Mouse (Mus musculus): ENCODE data around the gene Gnb2.

The Gnb2 gene

DNA sequence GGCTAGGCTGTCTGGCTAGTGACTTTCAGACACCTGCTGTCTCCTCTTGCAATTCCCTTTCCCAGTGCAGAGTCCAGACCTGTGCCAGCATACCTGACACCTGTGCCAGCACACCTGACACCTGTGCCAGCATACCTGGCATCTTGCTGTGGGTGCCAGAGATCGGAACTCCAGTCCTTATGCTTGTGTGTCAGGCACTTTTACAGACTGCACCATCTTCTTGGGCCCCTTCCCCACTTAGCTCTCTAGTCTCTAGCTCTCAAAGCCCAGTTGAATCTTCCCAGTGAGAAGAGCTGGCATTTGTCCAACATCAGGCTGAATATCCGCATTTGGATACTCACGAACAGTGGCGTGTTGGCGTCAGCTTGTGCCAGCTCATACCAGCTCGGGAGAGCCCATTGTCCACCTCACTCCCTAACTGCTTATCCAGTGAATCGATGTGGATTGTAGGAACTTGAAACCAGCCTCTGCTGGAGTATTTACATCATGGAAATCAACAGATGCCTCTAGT is 6.0 kb upstream of the Gnb2 start:
- DNase-seq, result peak; percentile 90

DNA sequence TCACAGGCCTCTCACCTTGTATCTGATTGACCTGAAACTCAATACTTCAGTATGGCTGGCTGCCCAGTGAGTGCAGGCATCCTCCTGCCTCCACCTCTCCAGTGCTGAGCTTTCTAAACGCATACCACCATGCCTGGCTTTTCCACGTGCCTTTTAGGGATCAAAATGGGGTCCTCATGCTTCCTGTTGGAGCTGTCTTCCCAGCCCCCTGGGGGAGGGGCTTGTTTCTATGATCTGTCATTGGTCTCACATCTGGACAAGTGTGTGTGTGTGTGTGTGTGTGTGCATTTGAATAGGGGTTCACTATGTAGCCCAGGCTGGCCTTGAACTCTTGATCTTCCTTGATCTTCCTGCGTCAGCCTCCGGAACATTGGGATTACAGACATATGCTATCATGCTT is 4.2 kb upstream of the Gnb2 start:
- no peak for DNase-seq

DNA sequence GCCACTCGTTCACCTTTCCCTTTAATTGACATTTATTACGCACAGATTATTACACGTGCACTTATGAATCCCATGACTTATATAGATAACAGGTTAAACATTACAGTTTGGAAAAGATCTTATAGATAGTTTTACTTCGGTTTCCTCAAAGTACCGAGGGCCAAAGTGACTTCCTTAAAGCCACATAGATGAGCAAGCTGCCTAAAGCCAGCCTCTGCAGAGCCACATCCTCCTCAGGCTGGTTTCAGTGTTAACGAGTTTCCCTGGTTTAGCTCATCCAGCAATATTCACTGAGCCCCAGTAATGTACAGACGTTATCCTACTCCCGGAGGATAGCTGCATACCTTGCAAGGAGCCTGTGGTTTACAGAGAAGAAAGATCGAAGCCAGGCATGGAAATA is 2.0 kb upstream of the Gnb2 start:
- no peak for DNase-seq

DNA sequence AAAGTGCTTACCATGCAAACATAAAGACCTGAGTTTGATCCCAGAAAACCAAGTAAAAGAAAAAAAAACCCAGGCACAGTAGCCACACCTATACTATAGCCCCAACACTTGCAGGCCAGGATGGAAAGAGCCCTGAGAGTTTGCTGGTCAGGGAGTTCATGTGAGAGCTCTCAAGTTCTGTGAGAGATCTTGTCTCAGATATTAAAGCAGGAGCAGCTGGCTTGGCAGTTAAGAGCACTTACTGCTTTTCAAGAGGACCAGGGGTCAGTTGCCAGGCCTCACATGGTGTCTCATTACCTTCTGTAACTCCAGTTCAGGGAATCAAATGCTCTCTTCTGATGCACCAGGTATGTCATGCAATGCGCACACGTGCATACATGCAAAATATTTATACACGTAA is 1.5 kb upstream of the Gnb2 start:
- no peak for DNase-seq

DNA sequence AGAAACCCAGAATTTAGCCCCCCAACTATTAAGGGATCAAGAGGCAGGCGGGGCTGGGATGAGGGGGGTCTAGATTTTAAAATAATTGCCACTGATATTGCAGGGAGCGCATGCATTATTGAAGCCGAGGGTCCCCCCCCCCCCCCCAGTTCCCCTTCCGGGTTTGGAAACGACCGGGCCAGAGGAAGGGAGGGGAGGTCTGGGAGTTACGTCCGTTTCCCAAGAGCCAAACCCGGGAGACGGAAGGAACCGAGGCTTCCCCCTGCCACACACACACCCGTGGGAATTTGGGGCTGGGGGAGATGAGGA is 548 bp downstream of the Gnb2 start:
- DNase-seq, result no peak

DNA sequence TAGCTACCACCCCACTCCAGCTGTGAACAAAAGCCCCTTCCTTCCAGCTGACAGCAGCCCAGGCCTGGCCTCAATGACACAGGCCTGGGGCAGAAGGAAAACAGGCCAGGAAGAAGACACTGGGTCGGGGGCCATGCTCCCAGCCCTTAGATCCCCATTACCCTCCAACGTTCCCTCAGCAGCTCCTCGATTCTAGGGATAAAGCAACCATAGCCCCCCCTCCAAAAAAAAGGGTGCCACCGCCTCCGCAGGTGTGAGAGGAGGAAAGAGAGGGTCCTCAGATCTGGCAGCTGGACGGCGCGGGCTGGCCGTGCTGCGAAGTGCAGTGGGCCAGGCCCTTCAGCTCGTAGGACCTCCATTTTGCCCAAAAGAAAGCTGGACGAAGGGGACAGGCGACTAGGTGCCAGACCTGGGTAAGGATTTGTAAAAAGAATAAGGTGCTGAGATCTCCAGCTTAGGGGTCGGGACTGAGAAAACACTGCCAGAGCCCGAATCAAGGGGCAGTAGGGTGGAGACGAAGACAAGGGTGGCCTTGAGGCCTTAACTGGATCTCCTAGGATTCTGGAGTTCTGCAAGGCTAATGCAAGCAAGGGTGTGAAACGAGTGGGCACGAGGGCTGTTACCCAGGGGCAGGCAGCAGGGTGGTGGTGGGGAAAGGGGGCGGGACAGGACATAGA is 1.0 kb downstream of the Gnb2 start:
- DNase-seq, result peak; percentile 70

DNA sequence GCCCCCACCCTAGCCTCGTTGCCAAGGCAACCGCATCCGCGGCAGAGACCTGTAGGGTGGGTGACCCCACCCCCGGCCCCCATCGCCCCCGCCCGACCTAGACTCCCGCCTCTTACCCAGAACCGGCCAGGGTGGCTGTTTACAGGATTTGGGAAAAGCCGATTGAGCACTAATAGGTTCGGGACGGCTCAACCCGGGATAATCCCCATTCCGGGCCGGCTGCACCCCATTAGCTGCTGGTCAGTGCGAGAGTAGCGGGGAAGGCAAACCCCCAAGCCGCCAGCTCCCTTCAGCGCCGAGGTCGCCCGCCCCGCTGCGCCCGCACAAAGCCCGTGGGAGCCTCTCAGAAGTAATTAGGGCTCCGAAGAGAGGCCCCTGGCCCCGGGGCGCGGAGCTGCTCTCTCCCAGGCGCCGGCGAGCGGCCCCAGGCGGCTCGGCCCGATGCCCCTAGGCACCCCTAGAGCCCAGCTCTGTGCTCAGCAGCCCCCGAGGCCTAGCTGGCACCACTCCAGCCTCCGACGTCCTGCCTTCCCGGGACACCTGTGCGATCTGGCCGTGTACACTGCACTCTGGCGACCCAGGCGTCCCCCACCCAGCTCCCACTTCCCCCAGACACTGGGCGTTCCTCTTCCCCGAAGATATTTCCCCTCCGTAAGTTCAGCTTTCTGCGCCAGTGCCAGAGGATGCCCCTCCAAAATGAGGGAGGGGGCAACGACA is 1.7 kb downstream of the Gnb2 start:
- peak; percentile 78 for DNase-seq

DNA sequence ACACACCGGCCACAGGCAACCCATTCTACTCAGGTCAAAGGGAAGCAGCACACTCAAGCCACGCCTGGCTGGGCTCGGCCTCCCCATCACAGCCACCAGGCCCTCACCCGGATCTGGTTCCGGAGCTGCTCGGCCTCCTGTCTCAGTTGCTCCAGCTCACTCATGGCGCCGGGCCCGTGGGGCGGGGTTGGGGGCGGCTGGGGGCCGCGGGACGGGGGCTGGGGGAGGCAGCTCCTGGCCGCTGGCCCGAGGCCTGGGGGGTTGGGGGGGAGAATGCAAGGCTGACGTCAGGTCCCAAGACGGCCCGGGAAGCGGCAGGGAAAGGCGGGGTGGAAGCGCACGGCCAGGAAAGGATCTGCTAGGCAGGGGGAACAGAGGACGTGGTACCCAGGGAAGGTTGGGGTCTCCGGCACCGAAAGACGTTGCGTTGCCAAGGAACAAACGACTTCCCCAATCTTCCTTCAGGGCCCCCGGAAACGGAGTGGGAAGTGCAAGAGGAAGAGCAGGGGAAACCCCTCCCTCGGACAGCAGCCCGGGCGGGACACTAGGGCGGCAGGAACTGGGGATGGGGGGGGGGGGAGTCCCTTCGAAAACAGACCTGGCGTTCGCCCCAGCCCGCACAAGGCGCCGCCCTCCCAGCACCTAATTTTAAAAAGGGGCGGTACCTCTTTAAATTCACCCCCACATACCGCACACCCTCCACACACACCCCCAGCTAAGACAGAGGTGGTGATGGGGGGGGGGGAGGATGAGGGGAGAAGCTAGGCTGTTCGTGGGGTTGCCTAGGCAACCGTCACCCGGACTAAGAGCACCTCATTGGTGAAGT is 2.5 kb downstream of the Gnb2 start:
- peak; percentile 74 for DNase-seq

DNA sequence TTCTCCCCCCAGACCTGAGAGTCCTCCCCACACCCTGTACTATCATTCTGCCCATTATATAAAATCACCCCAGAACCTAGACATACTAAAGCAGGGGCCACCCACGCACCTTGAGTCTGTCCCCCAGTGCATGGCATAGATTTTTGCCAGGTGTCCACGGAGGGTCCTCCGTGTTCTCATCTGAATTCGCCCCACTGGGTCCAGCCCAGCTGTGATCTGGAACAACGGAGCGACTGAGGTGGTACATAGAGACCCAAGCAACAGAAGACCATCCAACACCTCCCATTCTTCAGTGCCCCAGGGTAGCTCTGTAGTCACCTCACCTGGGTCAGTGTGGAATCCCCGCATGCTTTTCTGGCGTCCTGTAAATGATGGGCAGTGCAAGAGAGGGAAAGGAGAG is 3.2 kb downstream of the Gnb2 start:
- DNase-seq, result no peak

DNA sequence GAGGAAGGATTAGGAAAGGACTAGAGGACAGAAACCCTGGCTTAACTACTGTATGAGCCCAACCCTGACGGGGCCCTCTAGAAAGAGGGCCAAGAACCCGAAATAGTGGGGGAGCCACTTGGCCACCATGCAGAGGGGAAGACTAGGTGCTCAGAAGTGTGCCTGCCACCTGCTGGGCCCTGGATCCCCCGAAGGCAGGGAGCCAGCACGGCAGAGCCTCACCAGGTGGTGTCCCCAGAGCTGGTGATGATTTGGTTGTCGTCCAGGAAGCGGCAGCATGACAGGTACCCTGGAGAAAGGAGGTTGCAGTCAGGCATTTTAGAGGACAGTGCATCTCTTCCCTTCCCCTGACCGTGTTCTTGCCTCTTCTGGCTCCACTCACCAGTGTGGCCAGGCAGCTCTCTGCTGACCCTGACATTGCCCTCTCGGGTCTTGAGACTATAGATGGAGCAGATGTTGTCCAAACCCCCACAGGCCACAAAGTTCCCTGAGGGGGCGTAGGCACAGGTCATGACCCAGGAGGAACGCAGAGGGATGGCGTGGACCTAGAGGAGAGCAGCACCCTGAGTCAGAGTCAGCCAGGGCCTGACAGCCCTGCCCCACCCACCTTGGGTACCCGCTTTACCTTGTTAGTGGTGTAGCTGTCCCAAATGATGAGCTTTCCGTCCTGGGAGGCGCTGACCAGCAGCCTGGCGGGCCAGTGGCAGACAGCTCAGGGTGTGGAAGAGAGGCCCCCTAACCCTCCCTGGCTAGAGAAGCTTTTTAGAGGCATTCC is 3.9 kb downstream of the Gnb2 start:
- DNase-seq, result no peak

DNA sequence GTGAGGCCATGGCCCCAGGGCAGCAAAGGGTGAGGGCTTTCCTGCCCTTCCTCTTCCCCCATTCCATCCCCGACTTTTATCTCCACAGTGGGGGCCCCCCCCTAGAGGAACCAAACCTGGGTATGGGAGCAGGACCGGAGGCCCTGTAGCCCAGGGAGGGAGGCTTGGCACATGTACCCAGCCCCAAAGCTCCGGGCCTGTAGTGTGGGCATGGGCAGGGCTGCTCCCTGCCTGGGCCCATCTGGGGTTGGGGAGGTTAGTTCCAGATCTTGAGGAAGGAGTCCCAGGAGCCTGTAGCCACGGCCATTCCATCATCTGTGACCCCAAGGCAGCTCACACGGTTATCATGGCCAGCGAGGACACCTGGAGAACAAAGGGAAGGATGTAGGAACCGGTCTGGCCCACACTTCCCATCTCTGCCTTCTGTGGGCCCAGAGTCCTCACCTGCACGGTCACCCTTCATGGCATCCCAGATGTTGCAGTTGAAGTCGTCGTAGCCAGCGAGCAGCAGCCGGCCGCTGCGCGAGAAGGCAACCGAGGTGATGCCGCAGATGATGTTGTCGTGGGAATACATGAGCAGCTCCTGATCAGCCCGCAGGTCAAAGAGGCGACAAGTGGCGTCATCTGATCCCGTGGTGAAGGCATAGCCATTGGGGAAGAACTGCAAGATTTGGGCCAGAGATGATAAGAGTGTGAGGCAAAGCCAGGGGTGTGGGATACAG is 4.9 kb downstream of the Gnb2 start:
- DNase-seq, result no peak

DNA sequence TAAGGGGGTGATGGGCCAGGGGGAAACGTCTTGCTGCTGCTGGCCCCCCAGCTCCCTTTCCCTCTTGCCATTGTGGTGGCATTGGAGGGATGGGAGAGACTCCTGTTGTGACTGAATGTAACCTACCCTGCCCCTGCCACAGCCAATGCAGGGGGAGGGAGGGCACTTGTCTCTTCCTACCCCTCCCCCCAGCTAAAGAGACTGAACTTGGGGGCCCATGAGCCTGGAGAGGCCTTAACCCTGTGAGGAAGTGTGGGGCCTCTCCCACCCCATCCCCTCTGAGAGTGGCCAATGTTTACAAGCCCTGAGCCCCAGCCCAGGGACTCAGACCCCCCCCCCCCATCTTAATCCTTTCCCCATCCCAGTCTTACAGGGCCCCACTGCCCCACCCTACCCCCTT is 5.9 kb downstream of the Gnb2 start:
- no peak for DNase-seq

DNA sequence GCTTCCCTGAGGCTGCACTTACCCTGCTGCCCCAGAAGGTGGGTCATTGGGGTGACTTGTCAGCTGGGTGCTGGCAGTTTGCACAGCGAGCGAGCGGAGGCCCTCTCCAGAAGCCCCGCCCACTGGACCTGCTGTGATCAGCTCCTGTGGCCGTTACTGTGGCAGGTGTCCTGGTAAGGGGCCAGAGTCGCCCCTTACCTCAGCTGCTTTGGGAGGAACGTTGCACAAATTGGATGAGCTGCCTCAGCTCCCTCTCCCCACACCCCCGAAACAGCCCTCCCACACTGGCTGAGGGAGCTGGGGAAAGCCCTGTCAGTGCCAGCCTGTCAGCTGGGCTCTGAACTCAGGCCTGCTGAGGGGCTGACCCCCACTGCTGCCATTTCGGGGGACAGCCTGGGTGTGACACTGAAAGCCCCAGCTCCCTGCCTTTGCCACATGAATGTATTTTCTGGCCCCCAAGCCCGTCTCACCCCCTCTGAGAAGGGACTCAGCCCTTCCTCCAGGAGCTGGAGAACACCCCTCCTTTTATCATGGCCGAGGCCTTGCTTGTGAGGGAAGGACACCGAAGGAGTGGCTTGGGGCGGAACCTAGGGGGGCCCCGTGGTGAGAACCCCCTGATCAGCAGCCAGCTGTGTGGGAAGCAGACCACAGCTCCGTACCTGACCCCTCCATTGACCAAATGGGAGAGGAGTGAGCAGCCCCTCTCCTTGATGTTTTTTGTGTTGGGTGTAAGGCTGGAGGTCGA is 6.9 kb downstream of the Gnb2 start:
- no peak for DNase-seq

DNA sequence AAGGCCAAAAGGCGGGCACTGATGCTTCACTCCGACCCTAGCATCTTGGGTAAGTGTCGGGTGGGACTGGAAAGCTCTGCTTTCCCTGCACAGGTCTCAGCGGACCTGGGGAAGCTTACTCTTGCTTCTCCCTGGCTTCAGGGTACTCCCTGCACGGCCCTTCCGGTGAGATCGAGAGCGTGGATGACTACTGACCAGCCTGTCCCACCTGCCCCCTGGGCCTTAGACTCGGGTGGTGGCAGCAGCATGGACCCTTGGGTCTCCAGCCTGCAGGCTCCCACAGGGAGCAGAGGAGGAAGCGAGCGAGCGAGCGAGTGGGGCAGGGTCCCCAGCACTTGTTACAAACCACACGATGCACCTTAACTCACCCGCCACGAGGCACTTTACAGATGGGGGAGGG is 7.8 kb downstream of the Gnb2 start:
- no peak for DNase-seq

DNA sequence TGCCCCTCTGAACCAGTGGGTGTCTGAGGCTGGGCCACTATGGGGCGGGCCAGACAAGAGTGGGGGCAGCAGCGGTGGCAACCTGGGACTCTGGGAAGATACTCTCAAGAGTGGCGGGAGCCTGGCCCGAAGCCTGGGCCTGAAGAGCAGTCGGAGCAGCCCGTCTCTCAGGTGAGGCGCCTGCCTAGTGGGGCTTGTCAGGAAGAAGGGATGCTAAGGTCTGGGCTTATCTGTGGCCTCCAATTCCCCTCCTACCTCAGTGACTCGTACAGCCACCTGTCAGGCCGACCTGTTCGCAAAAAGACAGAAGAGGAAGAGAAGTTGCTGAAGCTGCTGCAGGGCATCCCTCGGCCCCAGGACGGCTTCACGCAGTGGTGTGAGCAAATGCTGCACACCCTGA is 8.6 kb downstream of the Gnb2 start:
- no peak for DNase-seq

DNA sequence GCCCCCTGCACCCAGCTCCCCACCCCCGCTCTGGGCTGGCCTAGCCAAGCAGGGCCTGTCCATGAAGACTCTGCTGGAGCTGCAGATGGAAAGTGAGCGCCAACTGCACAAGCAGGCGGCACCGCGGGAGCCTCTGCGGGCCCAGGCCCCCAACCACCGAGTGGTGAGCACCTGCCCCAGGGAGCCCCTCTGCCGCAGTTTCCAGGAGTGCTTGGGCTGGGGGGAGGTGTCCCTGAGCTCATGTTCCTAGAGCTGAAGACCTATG is 9.1 kb downstream of the Gnb2 start:
- no peak for DNase-seq

DNA sequence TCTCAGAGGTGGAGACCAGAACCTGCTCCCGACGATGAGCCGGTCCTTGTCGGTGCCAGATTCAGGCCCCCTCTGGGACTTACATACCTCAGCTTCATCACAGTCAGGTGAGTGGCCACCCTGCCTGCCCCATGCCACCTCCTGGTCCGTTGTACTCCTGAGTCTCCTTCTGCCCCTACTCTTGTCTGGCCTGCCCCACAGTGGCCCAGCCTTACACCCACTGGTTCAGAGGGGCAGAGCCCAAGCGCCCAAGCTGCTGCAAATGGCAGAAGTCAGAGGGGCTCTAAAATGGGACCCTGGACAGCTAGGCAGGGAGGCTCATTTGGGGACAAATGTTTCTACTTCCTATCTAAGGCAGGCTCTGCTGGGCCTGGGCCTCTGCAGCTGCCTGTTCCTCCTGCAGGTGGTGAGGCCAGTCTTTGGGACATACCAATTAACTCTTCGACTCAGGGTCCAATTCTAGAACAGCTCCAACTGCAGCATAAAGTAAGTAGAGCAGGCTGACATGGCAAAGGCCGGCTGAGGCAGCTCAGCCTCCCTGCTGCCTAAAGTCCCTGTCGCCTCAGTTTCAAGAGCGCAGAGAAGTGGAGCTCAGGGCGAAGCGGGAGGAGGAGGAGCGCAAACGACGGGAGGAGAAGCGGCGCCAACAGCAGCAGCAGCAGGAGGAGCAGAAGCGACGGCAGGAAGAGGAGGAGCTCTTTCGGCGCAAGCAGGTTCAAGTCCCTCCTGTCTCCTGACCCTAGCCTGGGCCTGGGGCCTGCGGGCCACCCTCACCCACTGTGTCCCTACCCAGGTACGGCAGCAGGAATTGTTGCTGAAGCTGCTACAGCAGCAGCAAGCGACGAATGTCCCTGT is 9.7 kb downstream of the Gnb2 start:
- DNase-seq, result no peak

DNA sequence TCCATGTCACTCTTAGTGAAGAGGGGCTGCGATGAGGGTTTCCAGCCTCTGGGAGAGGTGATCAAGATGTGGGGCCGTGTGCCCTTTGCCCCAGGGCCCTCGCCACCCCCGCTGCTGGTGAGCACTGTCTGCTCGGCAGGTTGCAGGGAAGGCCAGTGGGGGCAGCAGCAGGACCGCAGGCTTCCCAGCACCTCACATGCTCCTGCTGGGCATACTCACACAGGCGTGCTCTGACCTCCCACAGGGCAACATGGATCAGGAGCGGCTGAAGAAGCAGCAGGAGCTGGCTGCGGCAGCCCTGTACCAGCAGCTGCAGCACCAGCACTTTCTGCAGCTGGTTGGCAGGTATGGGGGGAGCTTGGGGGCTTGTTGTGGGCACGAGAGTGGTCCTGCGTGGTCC is 10.6 kb downstream of the Gnb2 start:
- no peak for DNase-seq

DNA sequence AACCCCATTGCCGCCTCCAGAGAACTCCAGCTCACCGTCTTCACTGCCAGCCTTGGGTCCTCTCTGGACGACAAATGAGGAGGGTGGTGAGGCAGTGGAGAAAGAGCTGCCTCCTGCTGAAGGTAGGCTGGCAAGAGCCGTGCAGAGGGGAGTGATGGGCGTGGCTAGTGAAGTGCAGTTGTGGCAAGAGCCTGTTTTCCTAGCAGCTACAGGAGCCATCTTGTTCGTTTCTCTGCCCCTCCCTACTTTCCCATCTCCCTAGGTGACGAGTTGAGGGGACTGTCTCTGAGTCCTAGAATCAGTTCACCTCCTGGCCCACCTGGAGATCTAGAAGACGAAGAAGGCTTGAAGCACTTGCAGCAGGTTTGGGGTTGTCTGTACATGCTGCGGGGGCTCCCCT is 11.4 kb downstream of the Gnb2 start:
- no peak for DNase-seq

DNA sequence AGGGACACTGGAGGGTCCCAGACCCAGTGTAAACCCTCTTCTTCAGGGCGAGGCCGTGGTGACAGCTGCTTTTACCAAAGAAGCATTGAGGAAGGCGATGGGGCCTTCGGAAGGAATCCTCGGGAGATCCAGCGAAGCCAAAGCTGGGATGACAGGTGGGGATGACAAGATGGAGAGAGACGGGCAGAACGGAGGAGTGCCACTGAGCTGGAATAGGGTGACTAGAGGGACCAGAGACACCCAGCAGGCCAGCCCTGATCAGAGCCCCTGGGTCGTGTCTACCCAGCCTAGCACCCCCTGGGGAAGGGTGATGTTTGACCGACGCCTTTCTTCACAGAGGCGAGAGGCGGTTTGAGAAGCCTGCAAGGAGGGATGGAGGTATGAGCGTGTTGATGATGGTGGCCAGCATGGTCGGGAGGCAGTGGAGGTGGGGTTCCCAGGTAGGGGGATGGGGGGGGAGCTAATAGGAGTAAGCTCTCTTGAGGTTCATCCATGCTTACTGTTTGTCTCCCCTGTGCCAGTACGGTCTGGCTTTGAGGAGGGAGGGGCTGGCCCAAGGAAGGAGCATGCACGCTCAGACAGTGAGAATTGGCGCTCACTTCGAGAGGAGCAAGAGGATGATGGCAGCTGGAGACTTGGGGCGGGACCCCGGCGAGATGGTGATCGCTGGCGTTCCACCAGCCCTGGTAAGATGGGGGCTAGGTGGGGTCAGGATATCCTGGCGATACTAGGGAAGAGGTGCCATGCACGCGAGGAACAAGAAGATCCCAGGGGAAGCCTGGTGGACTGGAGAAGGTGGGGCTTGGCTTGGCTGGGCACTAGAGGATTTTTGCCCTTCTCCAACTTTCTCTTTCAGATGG is 13.4 kb downstream of the Gnb2 start:
- DNase-seq, result no peak
